Mouse (Mus musculus): Measurements from ENCODE around the gene Nup214. TPM values are rescaled to one million over a fixed set of nuclear protein-coding genes. Genes with fewer than 3 reads are reported as not detected.

Nup214 gene
- polyA plus RNA-seq, 2 experiments = 13.5 to 33.6 TPM

- Histone ChIP-seq H3K4me1 (replicated peaks; ENCODE audit: control insufficient read depth in 2 of 2, insufficient read depth in 2 of 2, low read length in 1 of 2) (peaks cover 9 to 16% of the 10 kb centered on the region in 2 experiments), H3K4me2 (ENCODE audit: low read depth) (no peak overlapping the region), H3K27me3 (ENCODE audit: control insufficient read depth, insufficient read depth, low read length) (no peaks in the 10 kb centered on the region), H3K36me3 (replicated peaks; ENCODE audit: control insufficient read depth, insufficient read depth, low read depth) (peaks cover 7% of the 10 kb centered on the region), H3K9ac (replicated peaks) (no peak overlapping the region), H3K9me3 (ENCODE audit: control insufficient read depth, low read length) (no peaks in the 10 kb centered on the region), H3K27ac (no peak overlapping the region), H3K4me3 (ENCODE audit: insufficient read depth in 1 of 2, low read depth in 2 of 2, low read length in 2 of 2) (no peak overlapping the region)
- 62% methylated on average over 8 of the region's 8 CpGs for WGBS (ENCODE audit: insufficient replicate concordance)
- no peak for DNase-seq (ENCODE audit: low read depth in 3 of 3, low spot score in 3 of 3)
- TF ChIP-seq EP300 (IDR thresholded peaks at IDR 0.05; ENCODE audit: low read depth) (no peak), CTCF (IDR thresholded peaks at IDR 0.05; ENCODE audit: low read depth) (no peak)
- ATAC-seq (ENCODE audit: insufficient read depth) = no peak
These were observed 100.2 kb downstream of the Nup214 start for GRCm38 (mm10) chr2:32074404-32074803.

DNA sequence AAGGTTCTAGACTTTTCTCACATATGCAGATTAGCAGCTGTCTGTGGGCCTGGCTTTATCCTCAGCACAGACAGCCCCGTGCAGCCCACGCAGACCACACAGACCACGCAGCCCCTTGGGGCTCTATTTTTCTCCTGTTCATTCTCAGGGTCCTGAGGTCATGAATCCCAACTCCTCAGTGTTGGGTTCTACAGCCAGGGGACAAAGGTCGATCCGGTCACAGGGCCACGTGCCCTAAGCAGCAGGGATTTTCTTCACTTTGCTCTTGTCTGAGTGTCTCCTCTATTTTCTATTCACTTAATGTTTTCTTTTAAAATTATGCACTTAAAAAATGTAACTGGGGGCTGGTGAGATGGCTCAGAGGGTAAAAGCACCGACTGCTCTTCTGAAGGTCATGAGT is 101.1 kb downstream of the Nup214 start:
- 73% methylated on average over 7 of the region's 7 CpGs for whole genome bisulfite sequencing (ENCODE audit: insufficient replicate concordance)

DNA sequence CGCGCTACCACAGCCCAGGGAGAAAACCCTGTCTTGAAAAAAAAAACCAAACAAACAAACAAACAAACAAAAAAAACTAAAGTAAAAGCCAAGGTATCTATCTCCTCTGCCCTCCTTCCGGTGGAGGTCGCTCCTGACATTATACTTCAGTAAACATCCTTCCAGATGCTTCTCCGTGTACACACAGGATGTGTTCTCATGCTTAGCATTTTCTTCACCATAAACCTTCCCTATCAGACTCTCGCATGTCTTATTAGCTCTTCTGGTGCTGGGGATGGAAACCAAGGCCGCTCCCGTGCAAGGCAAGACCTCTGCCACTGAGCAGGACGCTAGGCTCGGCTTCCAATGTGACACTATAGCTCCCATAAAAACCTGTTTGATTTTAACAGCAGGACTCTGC is 103.5 kb downstream of the Nup214 start:
- H3K9ac ChIP-seq (replicated peaks) = peak overlapping the region; percentile 21; the same call in 1 of the 2 replicates
- no peak for DNase-seq (ENCODE audit: low read depth in 3 of 3, low spot score in 3 of 3)
- H3K27ac ChIP-seq = peak overlapping the region; percentile 28
- H3K4me2 ChIP-seq (ENCODE audit: low read depth) = peak overlapping the region; percentile 90; the same call in 1 of the 2 replicates
- H3K27me3 ChIP-seq (ENCODE audit: control insufficient read depth, insufficient read depth, low read length) = no peaks in the 10 kb centered on the region
- H3K36me3 ChIP-seq (replicated peaks; ENCODE audit: control insufficient read depth, insufficient read depth, low read depth) = peaks cover 12% of the 10 kb centered on the region
- H3K9me3 ChIP-seq (ENCODE audit: control insufficient read depth, low read length) = no peaks in the 10 kb centered on the region
- TF ChIP-seq EP300 (IDR thresholded peaks at IDR 0.05; ENCODE audit: low read depth) (no peak), CTCF (IDR thresholded peaks at IDR 0.05; ENCODE audit: low read depth) (no peak)
- H3K4me3 ChIP-seq (ENCODE audit: insufficient read depth in 1 of 2, low read depth in 2 of 2, low read length in 2 of 2) = 0 out of 4 replicates have a peak overlapping the region, but pooled peaks of 1 of the 2 experiments have one; percentile 4
- ATAC-seq (ENCODE audit: insufficient read depth) = no peak
- WGBS (ENCODE audit: insufficient replicate concordance) = 76% methylated on average over 10 of the region's 10 CpGs
- H3K4me1 ChIP-seq (replicated peaks; ENCODE audit: control insufficient read depth in 2 of 2, insufficient read depth in 2 of 2, low read length in 1 of 2) = peaks cover 22 to 34% of the 10 kb centered on the region in 2 experiments

More for the DNA sequence above, 101.1 kb downstream of the Nup214 start:
- no peak overlapping the region for H3K4me2 ChIP-seq (ENCODE audit: low read depth)
- DNase-seq (ENCODE audit: low read depth in 3 of 3, low spot score in 3 of 3) (no peak), ATAC-seq (ENCODE audit: insufficient read depth) (no peak)
- H3K4me1 ChIP-seq (replicated peaks; ENCODE audit: control insufficient read depth in 2 of 2, insufficient read depth in 2 of 2, low read length in 1 of 2) = peaks cover 16 to 24% of the 10 kb centered on the region in 2 experiments
- no peaks in the 10 kb centered on the region for H3K27me3 ChIP-seq (ENCODE audit: control insufficient read depth, insufficient read depth, low read length)
- no peak overlapping the region for H3K9ac ChIP-seq (replicated peaks)
- H3K9me3 ChIP-seq (ENCODE audit: control insufficient read depth, low read length) = no peaks in the 10 kb centered on the region
- TF ChIP-seq CTCF (IDR thresholded peaks at IDR 0.05; ENCODE audit: low read depth) = no peak
- TF ChIP-seq EP300 (IDR thresholded peaks at IDR 0.05; ENCODE audit: low read depth) = no peak
- no peak overlapping the region for H3K27ac ChIP-seq
- peaks cover 7% of the 10 kb centered on the region for H3K36me3 ChIP-seq (replicated peaks; ENCODE audit: control insufficient read depth, insufficient read depth, low read depth)
- no peak overlapping the region for H3K4me3 ChIP-seq (ENCODE audit: insufficient read depth in 1 of 2, low read depth in 2 of 2, low read length in 2 of 2)

- peak overlapping the region; percentile 6 to 34; a peak in 3 of 4 replicates for H3K4me3 ChIP-seq (ENCODE audit: insufficient read depth in 1 of 2, low read depth in 2 of 2, low read length in 2 of 2)
- no peak for DNase-seq (ENCODE audit: low read depth in 3 of 3, low spot score in 3 of 3)
- H3K27ac ChIP-seq = peak overlapping the region; percentile 8; the same call in 1 of the 2 replicates
- peaks cover 22 to 34% of the 10 kb centered on the region in 2 experiments for H3K4me1 ChIP-seq (replicated peaks; ENCODE audit: control insufficient read depth in 2 of 2, insufficient read depth in 2 of 2, low read length in 1 of 2)
- H3K4me2 ChIP-seq (ENCODE audit: low read depth) = peak overlapping the region; percentile 90
- peak overlapping the region; percentile 38; the same call in 1 of the 2 replicates for H3K9ac ChIP-seq (replicated peaks)
- no peaks in the 10 kb centered on the region for H3K27me3 ChIP-seq (ENCODE audit: control insufficient read depth, insufficient read depth, low read length)
- peaks cover 10% of the 10 kb centered on the region; the same call in 1 of the 2 replicates for H3K36me3 ChIP-seq (replicated peaks; ENCODE audit: control insufficient read depth, insufficient read depth, low read depth)
- H3K9me3 ChIP-seq (ENCODE audit: control insufficient read depth, low read length) = no peaks in the 10 kb centered on the region
- WGBS (ENCODE audit: insufficient replicate concordance) = 32% methylated on average over 8 of the region's 8 CpGs
- TF ChIP-seq CTCF (IDR thresholded peaks at IDR 0.05; ENCODE audit: low read depth) (no peak), EP300 (IDR thresholded peaks at IDR 0.05; ENCODE audit: low read depth) (no peak)
- ATAC-seq (ENCODE audit: insufficient read depth) = no peak
These were observed 104.3 kb downstream of the Nup214 start for GRCm38 (mm10) chr2:32078522-32078921.

DNA sequence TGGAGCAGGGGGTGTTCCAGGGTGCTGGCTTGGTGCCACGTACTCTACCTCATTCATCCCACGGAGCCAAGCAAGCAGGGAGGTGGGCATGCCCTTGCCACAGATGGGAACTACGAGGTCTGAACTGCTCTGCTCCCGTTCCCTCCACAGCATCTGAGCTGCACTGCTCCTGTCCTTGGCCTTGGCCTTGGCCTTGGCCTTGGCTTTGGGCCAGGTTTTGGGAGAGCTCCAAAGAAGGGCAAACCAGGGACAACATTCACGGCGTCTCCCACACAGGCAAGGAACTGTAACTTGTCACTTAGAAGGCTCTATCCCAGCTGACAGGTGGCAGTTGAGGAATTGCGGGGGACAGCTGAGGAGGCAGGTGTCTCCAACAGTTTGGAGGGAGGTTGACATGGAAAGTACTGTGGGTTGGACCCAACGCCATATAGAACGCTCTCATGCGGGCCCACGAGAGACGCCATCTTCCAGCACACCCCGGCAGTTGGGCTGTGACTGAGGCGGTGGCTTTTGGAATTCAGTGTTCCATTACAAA is 105.0 kb downstream of the Nup214 start:
- peaks cover 10% of the 10 kb centered on the region; the same call in 1 of the 2 replicates for H3K36me3 ChIP-seq (replicated peaks; ENCODE audit: control insufficient read depth, insufficient read depth, low read depth)
- no peak for ATAC-seq (ENCODE audit: insufficient read depth)

More for the DNA sequence above, 105.0 kb downstream of the Nup214 start:
- TF ChIP-seq CTCF (IDR thresholded peaks at IDR 0.05; ENCODE audit: low read depth) (no peak), EP300 (IDR thresholded peaks at IDR 0.05; ENCODE audit: low read depth) (no peak)
- peak overlapping the region; percentile 6 to 92; a peak in 2 of 4 replicates for H3K4me3 ChIP-seq (ENCODE audit: insufficient read depth in 1 of 2, low read depth in 2 of 2, low read length in 2 of 2)
- no peak for DNase-seq (ENCODE audit: low read depth in 3 of 3, low spot score in 3 of 3)
- H3K4me2 ChIP-seq (ENCODE audit: low read depth) = peak overlapping the region; percentile 90
- no peaks in the 10 kb centered on the region for H3K27me3 ChIP-seq (ENCODE audit: control insufficient read depth, insufficient read depth, low read length)
- H3K9ac ChIP-seq (replicated peaks) = peak overlapping the region; percentile 5; the same call in 1 of the 2 replicates
- H3K4me1 ChIP-seq (replicated peaks; ENCODE audit: control insufficient read depth in 2 of 2, insufficient read depth in 2 of 2, low read length in 1 of 2) = peaks cover 22 to 34% of the 10 kb centered on the region in 2 experiments
- 86% methylated on average over 14 of the region's 14 CpGs for WGBS (ENCODE audit: insufficient replicate concordance)
- no peak overlapping the region for H3K27ac ChIP-seq
- no peaks in the 10 kb centered on the region for H3K9me3 ChIP-seq (ENCODE audit: control insufficient read depth, low read length)

Data from liver, embryonic 14.5 days (tissue).